8 mouse cellular contexts compared by ENCODE assay signal in the genomic region with DNA sequence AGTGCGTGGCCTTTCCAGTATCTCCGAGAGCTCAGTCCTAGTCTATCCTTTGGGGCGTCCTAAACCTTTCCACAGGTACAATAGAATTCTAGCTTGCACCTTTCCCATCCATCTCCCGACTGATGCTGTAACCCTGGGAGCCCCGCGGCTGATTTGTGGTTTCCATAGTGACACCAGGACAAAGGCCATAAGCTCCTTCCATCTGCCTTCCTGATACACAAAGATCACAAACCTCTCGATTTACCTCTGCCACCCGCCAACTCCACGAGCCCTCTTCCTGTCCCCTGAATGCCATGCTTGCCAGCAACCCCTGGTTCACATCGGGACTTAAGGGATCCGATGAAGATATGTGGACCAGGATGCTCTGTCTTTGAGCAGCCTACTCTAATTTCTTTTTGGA. TPM values are rescaled to one million over a fixed set of nuclear protein-coding genes. Genes with fewer than 3 reads are reported as not detected.
DNase-seq lines count a peak whose midpoint lies in the region; ATAC-seq and TF ChIP-seq lines count a peak whose summit lies in the region.

No protein-coding gene starts in this region.

- H3K9me3 ChIP-seq in embryonic facial prominence, embryonic 12.5 days: no peaks in the 10 kb centered on the region
- H3K9me3 ChIP-seq in intestine, postnatal 0 days (ENCODE audit: control insufficient read depth): no peaks in the 10 kb centered on the region

- H3K27ac ChIP-seq in embryonic facial prominence, embryonic 12.5 days: peak overlapping the region; percentile 85
- no peak overlapping the region for H3K27ac ChIP-seq in intestine, postnatal 0 days (ENCODE audit: low read depth, low read length)

- ATAC-seq in embryonic facial prominence, embryonic 12.5 days (ENCODE audit: insufficient number of reproducible peaks, insufficient read depth, low FRiP score, low TSS enrichment): no peak
- ATAC-seq in intestine, postnatal 0 days: no peak

- TF ChIP-seq POLR2A in myocyte (IDR thresholded peaks at IDR 0.05; ENCODE audit: insufficient read length, low read depth): no peak

- TF ChIP-seq CTCF in intestine, postnatal 0 days (IDR thresholded peaks at IDR 0.05; ENCODE audit: low read depth): no peak

- H3K4me1 ChIP-seq in embryonic facial prominence, embryonic 12.5 days: peaks cover 21% of the 10 kb centered on the region
- 0 out of 2 replicates have a peak, but pooled peaks cover 7% of the 10 kb centered on the region for H3K4me1 ChIP-seq in intestine, postnatal 0 days (replicated peaks; ENCODE audit: control insufficient read depth, insufficient read depth, low read length)

- H3K36me3 ChIP-seq in embryonic facial prominence, embryonic 12.5 days: peaks cover 32% of the 10 kb centered on the region
- H3K36me3 ChIP-seq in intestine, postnatal 0 days (ENCODE audit: control insufficient read depth, insufficient read depth): peaks cover 27% of the 10 kb centered on the region; the same call in 1 of the 2 replicates
- H3K36me3 ChIP-seq in myocyte (ENCODE audit: control insufficient read depth, insufficient read depth): peaks cover 4% of the 10 kb centered on the region

- H3K4me3 ChIP-seq in embryonic facial prominence, embryonic 12.5 days: peak overlapping the region; percentile 44; the same call in 1 of the 2 replicates
- peak overlapping the region; percentile 47 for H3K4me3 ChIP-seq in intestine, postnatal 0 days (ENCODE audit: low read depth, low read length)
- H3K4me3 ChIP-seq in myocyte: peak overlapping the region; percentile 50

- H3K4me2 ChIP-seq in embryonic facial prominence, embryonic 12.5 days (replicated peaks): peak overlapping the region; percentile 87
- H3K4me2 ChIP-seq in intestine, postnatal 0 days (replicated peaks; ENCODE audit: low read depth): peak overlapping the region; percentile 62
- peak overlapping the region; percentile 75 for H3K4me2 ChIP-seq in myocyte (ENCODE audit: low read depth)

- WGBS in embryonic facial prominence, embryonic 12.5 days: 36% methylated on average over 11 of the region's 11 CpGs
- 28% methylated on average over 11 of the region's 11 CpGs for WGBS in intestine, postnatal 0 days

- DNase-seq in kidney, adult 9 months: peak; percentile 27
- DNase-seq in kidney, postnatal 10 days: no peak
- DNase-seq in urinary bladder, postnatal 25 days (ENCODE audit: low spot score): no peak
- no peak for DNase-seq in cerebellum, adult 9-11 months
- DNase-seq in spleen, postnatal 10 days (ENCODE audit: low spot score in 2 of 2): no peak

- peaks cover 22% of the 10 kb centered on the region for H3K79me2 ChIP-seq in myocyte (ENCODE audit: control insufficient read depth, insufficient read depth)

- H3ac ChIP-seq in myocyte (ENCODE audit: control insufficient read depth, insufficient read length): no peak overlapping the region

- no peak overlapping the region for H3K9ac ChIP-seq in embryonic facial prominence, embryonic 12.5 days
- H3K9ac ChIP-seq in intestine, postnatal 0 days (ENCODE audit: low read depth, low read length): no peak overlapping the region

- H3K27me3 ChIP-seq in embryonic facial prominence, embryonic 12.5 days: 0 out of 2 replicates have a peak, but pooled peaks cover 2% of the 10 kb centered on the region
- no peaks in the 10 kb centered on the region for H3K27me3 ChIP-seq in intestine, postnatal 0 days (replicated peaks; ENCODE audit: control insufficient read depth, insufficient read depth, low read length)
- no peaks in the 10 kb centered on the region for H3K27me3 ChIP-seq in myocyte (ENCODE audit: control insufficient read depth, insufficient read depth, insufficient read length)

TF ChIP-seq in myocyte, 11 proteins besides CTCF, POLR2A, EP300 and RAD21:
- TF ChIP-seq MAX (IDR thresholded peaks at IDR 0.05; ENCODE audit: low read depth): no peak
- no peak for TF ChIP-seq CEBPB (IDR thresholded peaks at IDR 0.05; ENCODE audit: insufficient read depth, poor library complexity, severe bottlenecking)
- no peak for TF ChIP-seq USF1 (IDR thresholded peaks at IDR 0.05; ENCODE audit: low read depth)
- no peak for TF ChIP-seq E2F4 (IDR thresholded peaks at IDR 0.05; ENCODE audit: insufficient read depth)
- TF ChIP-seq SRF (IDR thresholded peaks at IDR 0.05; ENCODE audit: control insufficient read depth, insufficient read length, low read depth): no peak
- TF ChIP-seq MYOG (IDR thresholded peaks at IDR 0.05; ENCODE audit: control insufficient read depth in 1 of 3, insufficient read depth in 1 of 3, insufficient read length in 2 of 3, low read depth in 2 of 3): no peak
- no peak for TF ChIP-seq POLR2AphosphoS2 (IDR thresholded peaks at IDR 0.05; ENCODE audit: insufficient read length, low read depth)
- TF ChIP-seq TCF3 (IDR thresholded peaks at IDR 0.05; ENCODE audit: insufficient read length, low read depth): no peak
- TF ChIP-seq REST (IDR thresholded peaks at IDR 0.05; ENCODE audit: insufficient read depth, insufficient read length): no peak
- TF ChIP-seq TCF12 (IDR thresholded peaks at IDR 0.05; ENCODE audit: insufficient read depth, poor library complexity, severe bottlenecking): no peak
- TF ChIP-seq MYOD1 (IDR thresholded peaks at IDR 0.05; ENCODE audit: control insufficient read depth in 1 of 3, insufficient read length in 2 of 3, low read depth in 2 of 3): no peak

RNA-seq across cellular contexts. Expression of a gene that starts 0.3 kb away (rescaled TPM):
- polyA plus RNA-seq in embryonic facial prominence, embryonic 12.5 days (2016; fragmentation: Nextera tagmentation; extraction: Ambion mirVana): 51.3 and 58.5 TPM in 2 replicates
- 8.9 and 10.1 TPM in 2 replicates for polyA plus RNA-seq in intestine, postnatal 0 days (2015; fragmentation: Nextera tagmentation; extraction: Ambion mirVana)
- 61.6 TPM for polyA plus RNA-seq in myocyte (2012; fragmentation: generic; extraction: Trizol)

RNA-seq across cellular contexts. Expression of a gene that starts 11.2 kb away (rescaled TPM):
- polyA plus RNA-seq in embryonic facial prominence, embryonic 12.5 days (2016; fragmentation: Nextera tagmentation; extraction: Ambion mirVana): 99.0 and 102 TPM in 2 replicates
- polyA plus RNA-seq in intestine, postnatal 0 days (2015; fragmentation: Nextera tagmentation; extraction: Ambion mirVana): 17.2 and 17.6 TPM in 2 replicates
- polyA plus RNA-seq in myocyte (2012; fragmentation: generic; extraction: Trizol): 86.6 TPM

RNA-seq across cellular contexts. Expression of a gene that starts 17.9 kb away (rescaled TPM):
- polyA plus RNA-seq in embryonic facial prominence, embryonic 12.5 days (2016; fragmentation: Nextera tagmentation; extraction: Ambion mirVana): 44.5 and 46.0 TPM in 2 replicates
- polyA plus RNA-seq in intestine, postnatal 0 days (2015; fragmentation: Nextera tagmentation; extraction: Ambion mirVana): 24.2 and 24.8 TPM in 2 replicates
- 3.7 TPM for polyA plus RNA-seq in myocyte (2012; fragmentation: generic; extraction: Trizol)

RNA-seq across cellular contexts. Expression of a gene that starts 18.9 kb away (rescaled TPM):
- polyA plus RNA-seq in embryonic facial prominence, embryonic 12.5 days (2016; fragmentation: Nextera tagmentation; extraction: Ambion mirVana): 53.1 and 58.3 TPM in 2 replicates
- 29.4 and 30.2 TPM in 2 replicates for polyA plus RNA-seq in intestine, postnatal 0 days (2015; fragmentation: Nextera tagmentation; extraction: Ambion mirVana)
- 30.4 TPM for polyA plus RNA-seq in myocyte (2012; fragmentation: generic; extraction: Trizol)

RNA-seq across cellular contexts. Expression of a gene that starts 28.3 kb away (rescaled TPM):
- 110 and 115 TPM in 2 replicates for polyA plus RNA-seq in embryonic facial prominence, embryonic 12.5 days (2016; fragmentation: Nextera tagmentation; extraction: Ambion mirVana)
- 66.4 and 74.7 TPM in 2 replicates for polyA plus RNA-seq in intestine, postnatal 0 days (2015; fragmentation: Nextera tagmentation; extraction: Ambion mirVana)
- 168 TPM for polyA plus RNA-seq in myocyte (2012; fragmentation: generic; extraction: Trizol)
